Mouse (Mus musculus): ENCODE results near the gene Clps. TPM values are rescaled to one million over a fixed set of nuclear protein-coding genes. Genes with fewer than 3 reads are reported as not detected.

Gene Clps
- polyA plus RNA-seq, 1 experiment = 4.1 TPM

GRCm38 (mm10) chr17:28512696-28513095 lies 47.9 kb downstream of the Clps start:
- H3K4me3 ChIP-seq (ENCODE audit: control insufficient read depth, low read depth, low read length) = peak overlapping the region; percentile 56
- H3K27me3 ChIP-seq (ENCODE audit: control insufficient read depth, insufficient read depth, low read length) = no peaks in the 10 kb centered on the region
- peaks cover 19% of the 10 kb centered on the region for H3K4me1 ChIP-seq (ENCODE audit: control insufficient read depth, insufficient read depth, low read length)
- no peaks in the 10 kb centered on the region for H3K36me3 ChIP-seq (ENCODE audit: control insufficient read depth, insufficient read depth, low read length)
- peak overlapping the region; percentile 65 for H3K27ac ChIP-seq (ENCODE audit: control insufficient read depth, insufficient read depth, low read depth, low read length)
- TF ChIP-seq CTCF (IDR thresholded peaks at IDR 0.05; ENCODE audit: control insufficient read depth, insufficient read depth, insufficient replicate concordance, low read depth, low read length) (no peak), POLR2A (IDR thresholded peaks at IDR 0.05; ENCODE audit: control insufficient read depth, low read depth, low read length) (peak; percentile 33; the same call in 1 of the 2 replicates)

- Histone ChIP-seq H3K4me3 (ENCODE audit: control insufficient read depth, low read depth, low read length) (peak overlapping the region; percentile 58), H3K4me1 (ENCODE audit: control insufficient read depth, insufficient read depth, low read length) (peaks cover 23% of the 10 kb centered on the region), H3K36me3 (ENCODE audit: control insufficient read depth, insufficient read depth, low read length) (no peaks in the 10 kb centered on the region), H3K27ac (ENCODE audit: control insufficient read depth, insufficient read depth, low read depth, low read length) (peak overlapping the region; percentile 55), H3K27me3 (ENCODE audit: control insufficient read depth, insufficient read depth, low read length) (no peaks in the 10 kb centered on the region)
- TF ChIP-seq POLR2A (IDR thresholded peaks at IDR 0.05; ENCODE audit: control insufficient read depth, low read depth, low read length) = no peak
- no peak for TF ChIP-seq CTCF (IDR thresholded peaks at IDR 0.05; ENCODE audit: control insufficient read depth, insufficient read depth, insufficient replicate concordance, low read depth, low read length)
Observed at GRCm38 (mm10) chr17:28511616-28512541, 48.7 kb downstream of the Clps start.

GRCm38 (mm10) chr17:28510445-28511342 lies 49.9 kb downstream of the Clps start:
- H3K4me3 ChIP-seq (ENCODE audit: control insufficient read depth, low read depth, low read length) = peak overlapping the region; percentile 65

More at GRCm38 (mm10) chr17:28510445-28511342, 49.9 kb downstream of the Clps start:
- Histone ChIP-seq H3K36me3 (ENCODE audit: control insufficient read depth, insufficient read depth, low read length) (no peaks in the 10 kb centered on the region), H3K27ac (ENCODE audit: control insufficient read depth, insufficient read depth, low read depth, low read length) (peak overlapping the region; percentile 68), H3K27me3 (ENCODE audit: control insufficient read depth, insufficient read depth, low read length) (no peaks in the 10 kb centered on the region), H3K4me1 (ENCODE audit: control insufficient read depth, insufficient read depth, low read length) (peaks cover 23% of the 10 kb centered on the region)
- TF ChIP-seq CTCF (IDR thresholded peaks at IDR 0.05; ENCODE audit: control insufficient read depth, insufficient read depth, insufficient replicate concordance, low read depth, low read length) = no peak

Other genes starting within 250 kb of the Clps start
- 4.3 and 4.4 TPM in 2 replicates for gene Fance, start 247.2 kb downstream of the Clps start, polyA plus RNA-seq (2012; rRNA removed)
- gene Rpl10a, start 232.3 kb downstream of the Clps start, polyA plus RNA-seq (2012; rRNA removed) = 444 and 603 TPM in 2 replicates
- 3.2 and 4.3 TPM in 2 replicates for gene Tead3, start 209.9 kb downstream of the Clps start, polyA plus RNA-seq (2012; rRNA removed)
- gene Tulp1, start 195.5 kb downstream of the Clps start, polyA plus RNA-seq (2012; rRNA removed) = 0.12 and 0.36 TPM in 2 replicates
- gene Fkbp5, start 43.2 kb downstream of the Clps start, polyA plus RNA-seq (2012; rRNA removed) = 19.8 and 22.7 TPM in 2 replicates
- gene Armc12, start 30.0 kb downstream of the Clps start, polyA plus RNA-seq (2012; rRNA removed) = 513 and 515 TPM in 2 replicates
- gene Clpsl2, start 11.4 kb downstream of the Clps start, polyA plus RNA-seq (2012; rRNA removed) = not detected in 2 replicates
- gene Lhfpl5, start 14.9 kb upstream of the Clps start, polyA plus RNA-seq (2012; rRNA removed) = 0.10 TPM in 1 of 2 replicates, not detected in the other
- 167 and 171 TPM in 2 replicates for gene Srpk1, start 61.9 kb upstream of the Clps start, polyA plus RNA-seq (2012; rRNA removed)
- 170 and 188 TPM in 2 replicates for gene Slc26a8, start 129.5 kb upstream of the Clps start, polyA plus RNA-seq (2012; rRNA removed)
- gene Mapk14, start 130.6 kb upstream of the Clps start, polyA plus RNA-seq (2012; rRNA removed) = 10.9 and 14.2 TPM in 2 replicates
- not detected in 2 replicates for gene AC170998.1, start 165.3 kb upstream of the Clps start, polyA plus RNA-seq (2012; rRNA removed)
- 2.1 and 2.8 TPM in 2 replicates for gene Mapk13, start 208.5 kb upstream of the Clps start, polyA plus RNA-seq (2012; rRNA removed)
- gene Brpf3, start 240.3 kb upstream of the Clps start, polyA plus RNA-seq (2012; rRNA removed) = 134 and 137 TPM in 2 replicates

Data from testis, adult 2 months (tissue).